Mouse (Mus musculus) lung, postnatal 4 days (tissue): Measurements from ENCODE around the gene Prokr2.
"Not testable (repeated sequence)": the region's sequence is repeated elsewhere in the genome, so short reads cannot be mapped to it uniquely, and the experiment has no call there.

ENCODE experiments used
- DNase-seq, 2 experiments: peaks; one replicate each; pipeline ENCODE4 v3.0.0; 2021

The Prokr2 gene

GRCm38 (mm10) chr2:132337202-132337601 lies 48.0 kb downstream of the Prokr2 start:
- no peak for DNase-seq

- DNase-seq: peak in 1 of 2 experiments; percentile 32
These were observed 61.7 kb downstream of the Prokr2 start for GRCm38 (mm10) chr2:132323541-132323940.

- DNase-seq: no peak
These were observed 64.7 kb downstream of the Prokr2 start for GRCm38 (mm10) chr2:132320516-132320915.

GRCm38 (mm10) chr2:132317178-132317577 lies 68.1 kb downstream of the Prokr2 start:
- DNase-seq: no peak

GRCm38 (mm10) chr2:132316041-132316808 lies 69.0 kb downstream of the Prokr2 start:
- DNase-seq: peak; percentile 59 to 75

GRCm38 (mm10) chr2:132314057-132314456 lies 71.2 kb downstream of the Prokr2 start:
- not testable (repeated sequence) for DNase-seq

- DNase-seq: no peak
These were observed 71.7 kb downstream of the Prokr2 start for GRCm38 (mm10) chr2:132313568-132313967.

- no peak for DNase-seq
These were observed 72.6 kb downstream of the Prokr2 start for GRCm38 (mm10) chr2:132312616-132313015.

GRCm38 (mm10) chr2:132309398-132309930 lies 75.8 kb downstream of the Prokr2 start:
- no peak for DNase-seq

GRCm38 (mm10) chr2:132308829-132309228 lies 76.4 kb downstream of the Prokr2 start:
- DNase-seq: no peak

GRCm38 (mm10) chr2:132307213-132307843 lies 77.9 kb downstream of the Prokr2 start:
- DNase-seq: no peak

GRCm38 (mm10) chr2:132305988-132306387 lies 79.3 kb downstream of the Prokr2 start:
- no peak for DNase-seq

- no peak for DNase-seq
These were observed 80.1 kb downstream of the Prokr2 start for GRCm38 (mm10) chr2:132305165-132305564.

- DNase-seq: no peak
These were observed 83.8 kb downstream of the Prokr2 start for GRCm38 (mm10) chr2:132301436-132301835.

GRCm38 (mm10) chr2:132298250-132298649 lies 87.0 kb downstream of the Prokr2 start:
- peak in 1 of 2 experiments; percentile 4 for DNase-seq

GRCm38 (mm10) chr2:132293694-132294450 lies 91.4 kb downstream of the Prokr2 start:
- DNase-seq: peak in 1 of 2 experiments; percentile 12

- no peak for DNase-seq
These were observed 93.2 kb downstream of the Prokr2 start for GRCm38 (mm10) chr2:132292083-132292482.

- peak; percentile 43 to 53 for DNase-seq
These were observed 94.0 kb downstream of the Prokr2 start for GRCm38 (mm10) chr2:132291265-132291664.

- no peak for DNase-seq
These were observed 94.4 kb downstream of the Prokr2 start for GRCm38 (mm10) chr2:132290808-132291207.

- DNase-seq: not testable (repeated sequence)
These were observed 96.0 kb downstream of the Prokr2 start for GRCm38 (mm10) chr2:132289213-132289612.
